Mouse (Mus musculus) cortical plate, adult 2 months (tissue): ENCODE data around the gene Ldlrad3. TPM values are rescaled to one million over a fixed set of nuclear protein-coding genes. Genes with fewer than 3 reads are reported as not detected.
A peak's percentile ranks its signal among the peaks of the same experiment; 100 is the strongest.

Experiments used
- H3K27ac ChIP-seq: fragments of 200-500 bp; 2 replicates; pipeline ENCODE4 v1.5.1; 2012; ENCODE audit warnings: low read length, control low read depth, inconsistent platforms; ENCODE audit not compliant: insufficient read depth
- H3K4me1 ChIP-seq: fragments of 200-500 bp; 2 replicates; pipeline ENCODE4 v1.6.1; 2011; ENCODE audit warnings: low read length; ENCODE audit not compliant: control insufficient read depth, insufficient read depth
- H3K4me3 ChIP-seq: fragments of 200-500 bp; 2 replicates; pipeline ENCODE4 v1.5.1; 2011; ENCODE audit warnings: mild to moderate bottlenecking, low read length, control low read depth; ENCODE audit not compliant: insufficient read depth
- CTCF ChIP-seq: fragments of 200-500 bp; IDR thresholded peaks from 2 replicates; pipeline ENCODE4 v1.5.1; 2011; ENCODE audit warnings: mild to moderate bottlenecking, control low read depth, low read length; ENCODE audit not compliant: insufficient read depth; ENCODE audit errors: extremely low read depth
- POLR2A ChIP-seq: fragments of 200-500 bp; IDR thresholded peaks from 2 replicates; pipeline ENCODE4 v1.6.1; 2011; ENCODE audit warnings: mild to moderate bottlenecking, low read length, control low read depth; ENCODE audit not compliant: insufficient read depth; ENCODE audit errors: extremely low read depth
- polyA plus RNA-seq: library from polyadenylated mRNA; depleted of rRNA; stranded (reverse); fragments of >200 nt; gene quantifications from 2 replicates; pipeline ENCODE4 v1.2.3, GENCODE M21; 2012; rRNA removed

Gene Ldlrad3
- polyA plus RNA-seq, 1 experiment: 8.7 TPM

DNA sequence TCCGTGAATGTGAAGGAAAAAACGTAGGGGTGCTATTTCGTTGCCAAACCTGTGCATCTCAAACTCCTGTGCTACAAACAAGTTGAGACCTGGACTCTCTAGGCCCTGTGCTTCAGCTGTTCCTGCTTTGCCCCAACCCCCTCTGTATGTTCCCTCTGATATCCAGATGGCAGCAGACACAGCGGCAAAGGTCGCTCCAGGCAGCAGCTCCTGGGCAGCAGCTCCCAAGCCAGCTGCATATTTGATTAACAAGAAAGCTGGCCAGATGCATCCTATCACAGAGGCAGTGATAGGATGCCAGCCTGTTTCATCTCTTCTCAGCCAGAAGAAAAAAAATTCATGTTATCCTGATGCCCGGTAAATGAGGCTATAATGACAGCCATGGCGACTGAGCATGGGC is 267.7 kb downstream of the Ldlrad3 start:
- H3K27ac ChIP-seq: no peak overlapping the region

DNA sequence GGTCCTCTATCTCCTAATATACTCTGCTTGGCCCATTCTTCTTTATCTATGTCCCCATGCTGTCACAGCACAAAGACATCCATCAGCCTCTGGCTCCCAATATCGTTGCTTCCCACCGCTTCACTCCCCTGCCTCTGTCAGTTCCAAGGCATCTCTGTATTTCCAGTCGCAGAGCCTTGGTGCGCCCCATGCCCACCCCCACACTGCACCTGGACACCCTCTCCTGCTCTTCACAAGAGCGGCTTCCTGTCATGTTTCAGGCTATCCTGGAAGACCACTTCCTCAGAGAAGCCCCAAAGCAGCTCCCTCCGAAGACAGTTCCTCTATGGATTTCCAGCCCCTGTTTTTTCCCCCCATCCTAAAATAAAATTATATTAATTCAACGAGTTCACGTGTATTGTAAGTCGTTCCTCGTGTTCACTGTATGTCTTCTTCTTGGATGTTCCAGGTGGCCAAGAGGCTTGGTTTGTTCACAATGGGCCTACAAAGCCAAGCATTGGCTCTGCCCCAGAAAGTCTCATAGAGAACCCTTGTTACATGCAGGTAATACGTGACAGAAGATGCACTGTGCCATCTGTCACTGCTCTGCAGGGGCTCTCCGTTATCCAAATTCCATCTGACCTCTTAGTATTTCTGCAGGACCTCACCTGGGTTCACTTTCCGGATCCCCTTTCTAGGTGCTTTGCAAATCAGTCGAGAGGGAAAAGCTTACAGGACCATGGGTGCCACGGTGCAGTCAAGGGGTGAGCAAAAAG is 276.7 kb downstream of the Ldlrad3 start:
- Histone ChIP-seq H3K27ac (no peak overlapping the region), H3K4me3 (no peak overlapping the region), H3K4me1 (peaks cover 2% of the 10 kb centered on the region; the same call in 1 of the 2 replicates)
- TF ChIP-seq CTCF (no peak), POLR2A (no peak)

More for the DNA sequence above, 267.7 kb downstream of the Ldlrad3 start:
- H3K4me3 ChIP-seq: no peak overlapping the region
- TF ChIP-seq POLR2A (no peak), CTCF (no peak)
- H3K4me1 ChIP-seq: no peaks in the 10 kb centered on the region

DNA sequence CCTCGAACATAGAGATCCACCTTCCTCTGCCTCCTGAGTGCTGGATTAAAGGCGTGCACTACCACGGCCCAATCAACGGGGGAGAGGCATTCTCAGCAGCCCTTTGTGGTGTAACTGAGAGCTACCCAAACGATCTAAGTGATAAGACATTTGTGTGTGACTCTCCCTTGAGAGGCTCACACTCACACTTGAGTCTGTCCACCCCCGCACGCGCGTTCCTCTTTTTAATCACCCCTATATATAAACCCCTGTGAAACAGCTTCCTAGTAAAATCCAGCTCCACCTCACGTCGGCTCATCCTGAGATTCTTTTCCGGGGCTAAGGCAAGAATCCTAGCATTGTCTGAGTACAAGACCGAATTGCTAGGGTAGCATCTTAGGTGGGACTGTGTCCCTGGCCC is 277.4 kb downstream of the Ldlrad3 start:
- TF ChIP-seq POLR2A (no peak), CTCF (no peak)
- no peak overlapping the region for H3K4me3 ChIP-seq
- peaks cover 2% of the 10 kb centered on the region; the same call in 1 of the 2 replicates for H3K4me1 ChIP-seq
- no peak overlapping the region for H3K27ac ChIP-seq

DNA sequence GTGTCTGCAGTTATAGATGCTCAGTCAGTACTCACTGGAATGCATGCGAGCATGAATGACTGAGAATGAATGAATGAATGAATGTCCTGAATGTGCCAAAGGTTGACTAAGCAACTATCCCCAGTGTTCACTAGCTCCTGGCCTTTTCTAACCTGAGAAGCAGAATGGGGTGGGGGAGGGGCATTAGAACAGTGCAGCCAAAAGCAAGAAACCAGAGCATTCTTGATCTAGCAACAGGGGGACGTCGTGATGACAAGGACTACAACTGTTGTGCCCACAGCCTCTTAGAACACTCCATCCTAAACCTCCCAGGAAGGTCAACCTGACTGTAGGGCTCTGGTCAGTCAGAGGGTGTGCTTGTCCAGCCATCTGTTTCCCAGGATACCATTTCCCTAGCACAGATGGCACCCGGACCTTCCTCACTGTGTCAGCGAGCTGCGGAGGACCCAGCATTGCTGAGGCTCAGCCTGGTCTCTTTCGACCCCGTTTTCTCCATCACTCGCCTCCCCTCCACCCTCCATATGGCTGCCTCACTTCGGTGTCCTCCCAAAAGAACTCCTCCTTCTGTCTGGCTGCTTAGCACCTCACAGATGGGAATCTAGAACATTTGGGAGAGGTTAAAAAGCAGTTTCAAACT is 278.7 kb downstream of the Ldlrad3 start:
- Histone ChIP-seq H3K4me3 (no peak overlapping the region), H3K27ac (no peak overlapping the region), H3K4me1 (peaks cover 2% of the 10 kb centered on the region; the same call in 1 of the 2 replicates)
- no peak for TF ChIP-seq CTCF
- TF ChIP-seq POLR2A: no peak

DNA sequence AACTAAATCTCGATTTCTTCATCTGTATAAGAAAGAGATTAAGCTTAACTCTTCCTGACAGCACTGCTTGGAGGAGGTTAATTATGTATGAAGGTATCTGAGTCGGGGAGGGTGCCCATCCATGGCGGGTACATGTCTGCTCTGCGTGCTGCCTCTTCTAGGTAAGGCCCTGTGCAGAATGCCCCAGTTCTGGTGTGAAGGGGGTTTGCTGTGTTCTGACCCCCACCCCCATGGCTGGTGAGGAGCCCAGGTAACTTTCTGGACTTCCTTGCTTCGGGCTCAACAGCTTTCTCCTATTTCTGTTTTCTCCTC is 279.9 kb downstream of the Ldlrad3 start:
- no peak for TF ChIP-seq CTCF
- TF ChIP-seq POLR2A: no peak

DNA sequence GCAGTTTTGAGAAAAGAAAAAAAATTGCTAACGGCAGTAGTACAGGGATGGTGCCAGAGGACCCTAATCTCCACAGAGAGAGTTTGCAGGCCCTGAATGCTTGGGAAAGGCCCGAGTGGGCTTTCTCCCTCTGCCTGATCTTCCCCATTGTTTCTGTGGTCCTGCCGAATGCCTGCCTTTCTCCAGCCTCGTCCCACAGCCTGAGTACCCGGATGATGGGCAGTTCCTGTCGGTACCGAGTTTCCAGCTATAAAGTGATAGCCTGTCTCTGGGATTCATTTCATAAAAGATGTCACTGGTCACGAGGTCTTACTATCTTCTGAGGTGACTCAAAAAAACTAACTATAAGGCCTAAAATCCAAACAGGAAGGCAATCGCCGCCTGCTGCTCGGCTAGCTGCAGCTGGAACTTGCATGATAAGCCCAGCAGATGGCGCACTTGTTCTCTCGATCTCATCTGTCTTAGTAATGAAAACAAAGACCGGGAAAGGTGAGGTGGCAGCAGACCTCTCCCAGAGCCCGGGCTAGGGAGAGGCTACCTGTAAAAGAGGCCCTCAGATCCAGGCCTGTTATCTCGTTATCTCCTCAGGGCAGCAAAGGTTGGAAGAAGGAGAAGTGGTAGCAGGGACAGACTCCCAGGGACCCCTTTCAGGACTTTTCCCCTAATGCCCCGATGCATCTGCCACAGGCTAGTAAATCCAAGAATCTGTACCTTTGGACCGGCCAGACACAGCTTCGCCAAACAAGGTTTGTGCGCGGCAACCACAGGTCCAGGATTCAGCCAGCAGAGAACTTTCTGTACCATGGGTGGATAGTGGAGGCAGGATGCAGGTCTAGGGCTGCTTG is 280.4 kb downstream of the Ldlrad3 start:
- peak; percentile 86 for TF ChIP-seq CTCF
- no peak for TF ChIP-seq POLR2A
- no peak overlapping the region for H3K27ac ChIP-seq
- H3K4me1 ChIP-seq: peaks cover 2% of the 10 kb centered on the region; the same call in 1 of the 2 replicates
- no peak overlapping the region for H3K4me3 ChIP-seq

More for the DNA sequence above, 279.9 kb downstream of the Ldlrad3 start:
- peaks cover 2% of the 10 kb centered on the region; the same call in 1 of the 2 replicates for H3K4me1 ChIP-seq
- H3K4me3 ChIP-seq: no peak overlapping the region
- H3K27ac ChIP-seq: no peak overlapping the region

DNA sequence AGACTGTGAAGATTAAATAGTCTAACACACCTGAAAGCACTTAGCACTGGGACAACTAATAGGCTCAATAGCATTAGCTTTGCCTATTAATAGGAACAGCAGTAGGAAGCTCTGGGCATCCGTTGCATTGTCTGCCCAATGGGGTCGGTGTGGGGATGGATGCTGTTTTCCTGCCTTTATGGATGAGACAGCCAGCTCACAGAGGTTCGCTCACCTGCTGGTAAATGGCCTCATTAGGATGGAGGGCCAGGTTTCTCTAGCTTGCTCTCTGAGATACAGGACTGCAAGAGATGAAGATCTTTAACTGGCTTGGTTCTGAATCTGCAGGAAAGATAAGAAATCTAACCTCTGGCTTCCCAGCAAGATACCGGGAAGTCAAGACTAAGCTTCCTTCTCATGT is 284.0 kb downstream of the Ldlrad3 start:
- no peak overlapping the region for H3K27ac ChIP-seq
- H3K4me3 ChIP-seq: no peak overlapping the region
- H3K4me1 ChIP-seq: no peaks in the 10 kb centered on the region; the same call in 1 of the 2 replicates
- TF ChIP-seq POLR2A (no peak), CTCF (no peak)

Other genes starting within 250 kb of the Ldlrad3 start
- gene Trim44, start 221.4 kb upstream of the Ldlrad3 start, polyA plus RNA-seq: 117 and 123 TPM in 2 replicates